In the genomic region with DNA sequence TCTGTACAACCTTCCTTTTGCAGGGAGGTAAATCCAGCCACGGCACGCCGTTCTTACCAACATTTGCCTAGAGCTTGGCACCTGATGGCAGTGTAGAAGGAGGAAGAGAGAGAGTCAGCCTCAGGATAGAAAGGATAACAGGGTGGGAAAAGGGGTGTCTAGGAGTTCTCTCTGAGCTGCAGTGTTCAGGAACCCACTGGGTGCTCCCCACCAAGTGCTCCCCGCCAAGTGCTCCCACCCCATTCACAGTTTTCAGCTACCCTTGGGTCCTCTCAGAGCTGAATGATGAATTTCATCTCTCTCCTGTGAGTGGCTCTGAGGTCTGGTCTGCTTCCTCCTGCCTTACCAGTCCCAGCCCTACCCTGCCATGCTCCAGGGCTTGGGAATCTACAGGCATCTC, we compare ENCODE assay signal across 8 mouse cellular contexts. TPM values are rescaled to one million over a fixed set of nuclear protein-coding genes. Genes with fewer than 3 reads are reported as not detected.
DNase-seq lines count a peak whose midpoint lies in the region; ATAC-seq and TF ChIP-seq lines count a peak whose summit lies in the region.

No protein-coding gene starts in this region.

- H3K4me3 ChIP-seq in heart, embryonic 12.5 days = peak overlapping the region; percentile 70
- H3K4me3 ChIP-seq in bone marrow macrophage, adult 2 months (ENCODE audit: insufficient read depth, low read length) = peak overlapping the region; percentile 75
- peak overlapping the region; percentile 81 for H3K4me3 ChIP-seq in hindbrain, embryonic 10.5 days
- peak overlapping the region; percentile 73 for H3K4me3 ChIP-seq in liver, postnatal 0 days (ENCODE audit: low read depth, low read length)

- no peak overlapping the region for H3K27ac ChIP-seq in heart, embryonic 12.5 days (ENCODE audit: poor library complexity, severe bottlenecking)
- H3K27ac ChIP-seq in bone marrow macrophage, adult 2 months (ENCODE audit: insufficient read depth, low read depth, low read length) = peak overlapping the region; percentile 100
- no peak overlapping the region for H3K27ac ChIP-seq in hindbrain, embryonic 10.5 days
- H3K27ac ChIP-seq in liver, postnatal 0 days (ENCODE audit: low read depth) = peak overlapping the region; percentile 64; the same call in 1 of the 2 replicates

- peaks cover 63% of the 10 kb centered on the region for H3K4me1 ChIP-seq in heart, embryonic 12.5 days (replicated peaks)
- H3K4me1 ChIP-seq in bone marrow macrophage, adult 2 months (ENCODE audit: control insufficient read depth, insufficient read depth, low read length) = peaks cover 48% of the 10 kb centered on the region
- peaks cover 61% of the 10 kb centered on the region for H3K4me1 ChIP-seq in hindbrain, embryonic 10.5 days (replicated peaks)
- H3K4me1 ChIP-seq in liver, postnatal 0 days (ENCODE audit: insufficient read depth) = peaks cover 22% of the 10 kb centered on the region

- no peaks in the 10 kb centered on the region for H3K36me3 ChIP-seq in heart, embryonic 12.5 days
- H3K36me3 ChIP-seq in hindbrain, embryonic 10.5 days = no peaks in the 10 kb centered on the region
- 0 out of 2 replicates have a peak, but pooled peaks cover 6% of the 10 kb centered on the region for H3K36me3 ChIP-seq in liver, postnatal 0 days (replicated peaks; ENCODE audit: insufficient read depth, low read length)

- H3K9me3 ChIP-seq in heart, embryonic 12.5 days (replicated peaks) = no peaks in the 10 kb centered on the region
- H3K9me3 ChIP-seq in hindbrain, embryonic 10.5 days = no peaks in the 10 kb centered on the region
- no peaks in the 10 kb centered on the region for H3K9me3 ChIP-seq in liver, postnatal 0 days (ENCODE audit: low read length)

- ATAC-seq in heart, embryonic 12.5 days (ENCODE audit: insufficient number of reproducible peaks, low FRiP score) = no peak
- ATAC-seq in liver, postnatal 0 days = no peak

- intact Hi-C loops in heart, postnatal 36 days (cut with DNase I) = loop anchor here (2.0 to 5.0 kb wide), 5 partner anchors 38 to 208 kb away; a partner anchor contains a TSS

- H3K27me3 ChIP-seq in heart, embryonic 12.5 days (replicated peaks) = no peaks in the 10 kb centered on the region
- peaks cover 24% of the 10 kb centered on the region for H3K27me3 ChIP-seq in hindbrain, embryonic 10.5 days (ENCODE audit: insufficient read depth, poor library complexity, severe bottlenecking)
- 0 out of 2 replicates have a peak, but pooled peaks cover 5% of the 10 kb centered on the region for H3K27me3 ChIP-seq in liver, postnatal 0 days (ENCODE audit: insufficient read depth, low read length)

- TF ChIP-seq POLR2A in bone marrow macrophage, adult 2 months (IDR thresholded peaks at IDR 0.05; ENCODE audit: borderline replicate concordance, low read depth, low read length) = no peak

- TF ChIP-seq CTCF in bone marrow macrophage, adult 2 months (IDR thresholded peaks at IDR 0.05; ENCODE audit: low read depth, low read length) = no peak
- TF ChIP-seq CTCF in liver, postnatal 0 days (IDR thresholded peaks at IDR 0.05; ENCODE audit: low read depth) = no peak

- WGBS in heart, embryonic 12.5 days = 64% methylated on average over 4 of the region's 4 CpGs
- 78% methylated on average over 4 of the region's 4 CpGs for WGBS in hindbrain, embryonic 10.5 days
- WGBS in liver, postnatal 0 days (ENCODE audit: insufficient replicate concordance) = 70% methylated on average over 4 of the region's 4 CpGs

- no peak for TF ChIP-seq EP300 in liver, postnatal 0 days (IDR thresholded peaks at IDR 0.05; ENCODE audit: low read depth)

- H3K9ac ChIP-seq in heart, embryonic 12.5 days = peak overlapping the region; percentile 96; the same call in 1 of the 2 replicates
- H3K9ac ChIP-seq in liver, postnatal 0 days (replicated peaks) = no peak overlapping the region

- DNase-seq in heart, postnatal 36 days = no peak
- DNase-seq in hindbrain, embryonic 10.5 days (ENCODE audit: low spot score) = no peak
- DNase-seq in liver, postnatal 0 days = no peak
- DNase-seq in frontal cortex, postnatal 14 days (ENCODE audit: low spot score in 2 of 2) = no peak
- no peak for DNase-seq in adrenal gland, postnatal 10 days
- DNase-seq in adrenal gland, adult 8-10 months = no peak

- peak overlapping the region; percentile 72 for H3K4me2 ChIP-seq in heart, embryonic 12.5 days
- H3K4me2 ChIP-seq in liver, postnatal 0 days (ENCODE audit: low read depth, low read length) = peak overlapping the region; percentile 79

RNA-seq across cellular contexts. Expression of a gene that starts 1.9 kb away (rescaled TPM):
- 14.4 and 18.6 TPM in 2 replicates for polyA plus RNA-seq in heart, embryonic 12.5 days (2016; fragmentation: Nextera tagmentation; extraction: Ambion mirVana)
- 10 to 100 TPM; 27.0 to 32.2 TPM for total RNA-seq in heart, postnatal 36 days (2021)
- 1,284 and 1,400 TPM in 2 replicates for polyA plus RNA-seq in bone marrow macrophage, adult 2 months (2012; ENCODE audit: insufficient read depth, insufficient read length, missing spikeins)
- polyA plus RNA-seq in hindbrain, embryonic 10.5 days (2016; fragmentation: Nextera tagmentation; extraction: Ambion mirVana) = 19.6 and 20.9 TPM in 2 replicates
- polyA plus RNA-seq in liver, postnatal 0 days (2015; fragmentation: Nextera tagmentation; extraction: Ambion mirVana) = 26.9 and 28.1 TPM in 2 replicates
- 10 to 100 TPM; 44.6 to 56.1 TPM for total RNA-seq in adrenal gland, postnatal 10 days (2021)
- 10 to 100 TPM; 58.4 to 75.6 (median 70.1) TPM for total RNA-seq in adrenal gland, adult 8-10 months (2022)

RNA-seq across cellular contexts. Expression of a gene that starts 58.2 kb away (rescaled TPM):
- polyA plus RNA-seq in heart, embryonic 12.5 days (2016; fragmentation: Nextera tagmentation; extraction: Ambion mirVana) = not detected in 2 replicates
- under 1 TPM; 0.14 to 0.19 TPM for total RNA-seq in heart, postnatal 36 days (2021)
- polyA plus RNA-seq in bone marrow macrophage, adult 2 months (2012; ENCODE audit: insufficient read depth, insufficient read length, missing spikeins) = 0.28 and 0.41 TPM in 2 replicates
- not detected in 2 replicates for polyA plus RNA-seq in hindbrain, embryonic 10.5 days (2016; fragmentation: Nextera tagmentation; extraction: Ambion mirVana)
- polyA plus RNA-seq in liver, postnatal 0 days (2015; fragmentation: Nextera tagmentation; extraction: Ambion mirVana) = not detected in 2 replicates
- not detected for total RNA-seq in adrenal gland, postnatal 10 days (2021)
- total RNA-seq in adrenal gland, adult 8-10 months (2022) = not detected

Comparison
In these comparisons a context has a peak if more than half of its experiments do, and no peak if none do; other contexts are left out.
1. H3K27ac ChIP-seq: peak in bone marrow macrophage, adult 2 months (single experiment) and liver, postnatal 0 days (single experiment); none in heart, embryonic 12.5 days (single experiment) and hindbrain, embryonic 10.5 days (single experiment).
2. RNA of a gene that starts 1.9 kb away (polyA plus RNA-seq): 1,284 to 1,400 TPM in bone marrow macrophage, adult 2 months; 26.9 to 28.1 TPM in liver, postnatal 0 days, 19.6 to 20.9 TPM in hindbrain, embryonic 10.5 days and 14.4 to 18.6 TPM in heart, embryonic 12.5 days; every median in the first group is over 10 times any median in the second.
3. Peak in every context shown above with its lines, with median percentiles within 50 percentile points of each other: H3K4me3 ChIP-seq.